28 mouse cellular contexts compared by ENCODE assay signal in genomic region chr1:166296371-166296770, GRCm38 (mm10). TPM values are rescaled to one million over a fixed set of nuclear protein-coding genes. Genes with fewer than 3 reads are reported as not detected.
A peak's percentile ranks its signal among the peaks of the same experiment; 100 is the strongest.
DNase-seq lines count a peak whose midpoint lies in the region; TF ChIP-seq lines count a peak whose summit lies in the region.
"Had no signal": no experiment of that assay in that cellular context is flagged by ENCODE, and none has a peak within 500 bp of the region (broad histone marks: within the 10 kb centered on the region; RNA-seq: fewer than 3 reads in every experiment).

No protein-coding gene starts in this region.

- DNase-seq in cerebellum, postnatal 10 days: peak; percentile 64 to 70
- DNase-seq in cerebellum, adult 11 months: no peak
- DNase-seq in kidney, adult 2 months: peak; percentile 73
- no peak for DNase-seq in kidney, postnatal 4 days
- DNase-seq in adrenal gland, adult 2 months: peak; percentile 63
- peak; percentile 36 for DNase-seq in kidney, adult 9 months
- no peak for DNase-seq in spleen, postnatal 14 days (ENCODE audit: low spot score in 2 of 2)
- DNase-seq in layer of hippocampus, postnatal 10 days (ENCODE audit: low spot score in 2 of 2): no peak
- DNase-seq: gastrocnemius, postnatal 36 days; heart, postnatal 14 days; layer of hippocampus, postnatal 36 days; retina, postnatal 1 day; thymus, adult 2 months had no signal

- TF ChIP-seq CTCF in kidney, adult 2 months (conservative IDR thresholded peaks at IDR 0.05; ENCODE audit: insufficient read depth, insufficient read length, low read depth, low read length): no peak

- TF ChIP-seq POLR2A in kidney, adult 2 months (IDR thresholded peaks at IDR 0.05; ENCODE audit: low read depth, low read length): no peak

- H3K27me3 ChIP-seq in kidney, adult 2 months (replicated peaks; ENCODE audit: control insufficient read depth, insufficient read depth, low read length): no peaks in the 10 kb centered on the region
- H3K27me3 ChIP-seq: hindbrain, embryonic 15.5 days; liver, embryonic 15.5 days; midbrain, embryonic 15.5 days had no signal

- no peaks in the 10 kb centered on the region for H3K4me1 ChIP-seq in kidney, adult 2 months (ENCODE audit: control insufficient read depth, insufficient read depth, low read length)
- H3K4me1 ChIP-seq: heart, embryonic 10.5 days; liver, embryonic 15.5 days; midbrain, embryonic 15.5 days had no signal

- H3K36me3 ChIP-seq in kidney, adult 2 months (ENCODE audit: control insufficient read depth, insufficient read depth, low read length): no peaks in the 10 kb centered on the region
- H3K36me3 ChIP-seq: heart, embryonic 10.5 days; hindbrain, embryonic 15.5 days; limb, embryonic 10.5 days; liver, embryonic 15.5 days; midbrain, embryonic 15.5 days had no signal

- H3K27ac ChIP-seq in kidney, adult 2 months (ENCODE audit: insufficient read depth, low read depth, low read length): no peak overlapping the region
- H3K27ac ChIP-seq: heart, embryonic 10.5 days; hindbrain, embryonic 15.5 days; kidney, postnatal 0 days; limb, embryonic 10.5 days; liver, embryonic 15.5 days; midbrain, embryonic 15.5 days had no signal

- WGBS in kidney, adult 2 months: 43% methylated on average over 9 of the region's 9 CpGs

- H3K4me3 ChIP-seq in kidney, adult 2 months (ENCODE audit: insufficient read depth, low read depth, low read length): no peak overlapping the region
- H3K4me3 ChIP-seq: erythroblast, embryonic 14.5 days; heart, embryonic 10.5 days; hindbrain, embryonic 15.5 days; limb, embryonic 10.5 days; liver, embryonic 15.5 days; midbrain, embryonic 15.5 days had no signal

RNA-seq across cellular contexts. Expression of gene Ildr2, which starts 42.4 kb away (rescaled TPM):
- polyA plus RNA-seq in kidney, adult 2 months (2012; rRNA removed): 11.0 and 12.3 TPM in 2 replicates
- total RNA-seq in adrenal gland, adult 2 months (2021): 10 to 100 TPM in 1 of 2 experiments, 1 to 10 TPM in 1; 3.1 to 11.2 TPM
- 2.0 and 3.6 TPM in 2 replicates for polyA plus RNA-seq in adrenal gland, adult 2 months (2012; rRNA removed)
- total RNA-seq in layer of hippocampus, postnatal 10 days (2021): 10 to 100 TPM; 89.2 to 90.3 TPM
- total RNA-seq: common myeloid progenitor, adult 5-6 weeks; megakaryocyte progenitor cell, adult 5-6 weeks; neutrophil, adult 5-6 weeks had no signal
- polyA plus RNA-seq: erythroblast, embryonic 14.5 days had no signal

RNA-seq across cellular contexts. Expression of gene Mael, which starts 57.8 kb away (rescaled TPM):
- 0.11 TPM in 2 replicates for polyA plus RNA-seq in kidney, adult 2 months (2012; rRNA removed)
- not detected for total RNA-seq in adrenal gland, adult 2 months (2021)
- not detected in 2 replicates for polyA plus RNA-seq in adrenal gland, adult 2 months (2012; rRNA removed)
- under 1 TPM in 1 of 2 experiments, not detected in 1; 0.42 TPM for total RNA-seq in layer of hippocampus, postnatal 10 days (2021)
- total RNA-seq: common myeloid progenitor, adult 5-6 weeks; gastrocnemius, postnatal 36 days; heart, postnatal 14 days; layer of hippocampus, postnatal 36 days; megakaryocyte progenitor cell, adult 5-6 weeks; neutrophil, adult 5-6 weeks had no signal
- polyA plus RNA-seq: embryonic facial prominence, embryonic 11.5 days; erythroblast, embryonic 14.5 days; forebrain, embryonic 14.5 days; kidney, postnatal 0 days; lung, postnatal 0 days; midbrain, embryonic 15.5 days; small intestine, adult 2 months; urinary bladder, adult 2 months had no signal

Comparison
In these comparisons a context has a peak if more than half of its experiments do, and no peak if none do; other contexts are left out.
1. DNase-seq: peak in cerebellum, postnatal 10 days (2 of 2), kidney, adult 2 months (single experiment), adrenal gland, adult 2 months (single experiment) and kidney, adult 9 months (single experiment); none in cerebellum, adult 11 months (single experiment), kidney, postnatal 4 days (0 of 2), spleen, postnatal 14 days (0 of 2) and layer of hippocampus, postnatal 10 days (0 of 2).
2. RNA of gene Ildr2, which starts 42.4 kb away (total RNA-seq): 89.2 to 90.3 TPM in layer of hippocampus, postnatal 10 days; 3.1 to 11.2 TPM in adrenal gland, adult 2 months; every median in the first group is over 4 times any median in the second.